Mouse (Mus musculus) intestine, embryonic 15.5 days (tissue): ENCODE data around the gene Pax6. TPM values are rescaled to one million over a fixed set of nuclear protein-coding genes. Genes with fewer than 3 reads are reported as not detected.

Experiments used
- ATAC-seq: fragments of 200-750 bp; cut with Nextera tagmentation; 2 replicates; pipeline ENCODE4 v1.8.0; 2017; ENCODE audit warnings: moderate TSS enrichment, moderate library complexity
- H3K27ac ChIP-seq: fragments of 300-500 bp; sonication (generic); 2 replicates; pipeline ENCODE4 v1.5.1; 2015; ENCODE audit warnings: mild to moderate bottlenecking, inconsistent platforms
- H3K27me3 ChIP-seq: fragments of 300-500 bp; sonication (generic); replicated peaks from 2 replicates; pipeline ENCODE4 v1.6.1; 2015; ENCODE audit warnings: inconsistent platforms
- H3K36me3 ChIP-seq: fragments of 300-500 bp; sonication (generic); 2 replicates; pipeline ENCODE4 v1.6.1; 2015; ENCODE audit warnings: inconsistent platforms
- H3K4me1 ChIP-seq: fragments of 300-500 bp; sonication (generic); replicated peaks from 2 replicates; pipeline ENCODE4 v1.6.1; 2015; ENCODE audit warnings: inconsistent platforms
- H3K4me2 ChIP-seq: fragments of 300-500 bp; sonication (generic); replicated peaks from 2 replicates; pipeline ENCODE4 v1.6.1; 2015; ENCODE audit warnings: mild to moderate bottlenecking, inconsistent platforms
- H3K4me3 ChIP-seq: fragments of 300-500 bp; sonication (generic); replicated peaks from 2 replicates; pipeline ENCODE4 v1.5.1; 2015; ENCODE audit warnings: inconsistent platforms
- H3K9ac ChIP-seq: fragments of 300-500 bp; sonication (generic); 2 replicates; pipeline ENCODE4 v1.6.1; 2015; ENCODE audit warnings: inconsistent platforms
- H3K9me3 ChIP-seq: fragments of 300-500 bp; sonication (generic); 2 replicates; pipeline ENCODE4 v1.6.1; 2016; ENCODE audit warnings: inconsistent platforms
- WGBS: fragments of 180-500 bp; shearing (Covaris S2); methylation state at CpG from one replicate; pipeline ENCODE4 v1.1.7; 2015; 5-methylcytosine and 5-hydroxymethylcytosine counted together
- polyA plus RNA-seq: library from polyadenylated mRNA; unstranded; fragments of >200 nt; fragmentation: Nextera tagmentation; extraction: Ambion mirVana; gene quantifications from 2 replicates; pipeline ENCODE4 v1.2.1, GENCODE M21; 2015

Gene Pax6
- polyA plus RNA-seq, 1 experiment from 2014 or later: 2.8 TPM

DNA sequence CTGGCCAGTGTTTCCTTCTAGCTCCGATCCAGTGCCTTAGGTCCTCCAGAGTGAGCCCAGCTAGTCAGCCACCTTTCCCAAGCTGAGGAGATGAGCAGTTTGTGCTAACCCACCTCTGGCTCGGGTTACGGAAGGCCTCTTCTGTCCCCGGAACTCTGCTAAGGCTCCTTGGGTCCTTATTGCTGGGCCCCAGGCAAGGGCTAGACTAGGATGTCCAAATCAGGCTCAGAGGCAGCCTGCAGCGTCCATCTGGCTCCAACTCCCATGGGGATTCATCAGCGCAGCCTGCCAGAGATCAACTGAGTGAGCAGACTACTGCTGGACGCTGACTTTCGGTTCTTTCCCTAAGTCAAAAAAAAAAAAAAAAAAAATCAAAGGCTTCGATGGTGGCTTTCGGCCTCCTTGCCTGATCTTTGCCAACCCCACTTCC, 4.9 kb downstream of the Pax6 start:
- Histone ChIP-seq H3K9me3 (no peaks in the 10 kb centered on the region), H3K4me1 (peaks cover 34% of the 10 kb centered on the region), H3K27ac (no peak overlapping the region), H3K4me3 (no peak overlapping the region), H3K4me2 (peak overlapping the region; percentile 22; the same call in 1 of the 2 replicates), H3K36me3 (no peaks in the 10 kb centered on the region), H3K27me3 (peaks cover 90% of the 10 kb centered on the region), H3K9ac (no peak overlapping the region)
- no peak for ATAC-seq
- 3% methylated on average over 10 of the region's 10 CpGs for WGBS

DNA sequence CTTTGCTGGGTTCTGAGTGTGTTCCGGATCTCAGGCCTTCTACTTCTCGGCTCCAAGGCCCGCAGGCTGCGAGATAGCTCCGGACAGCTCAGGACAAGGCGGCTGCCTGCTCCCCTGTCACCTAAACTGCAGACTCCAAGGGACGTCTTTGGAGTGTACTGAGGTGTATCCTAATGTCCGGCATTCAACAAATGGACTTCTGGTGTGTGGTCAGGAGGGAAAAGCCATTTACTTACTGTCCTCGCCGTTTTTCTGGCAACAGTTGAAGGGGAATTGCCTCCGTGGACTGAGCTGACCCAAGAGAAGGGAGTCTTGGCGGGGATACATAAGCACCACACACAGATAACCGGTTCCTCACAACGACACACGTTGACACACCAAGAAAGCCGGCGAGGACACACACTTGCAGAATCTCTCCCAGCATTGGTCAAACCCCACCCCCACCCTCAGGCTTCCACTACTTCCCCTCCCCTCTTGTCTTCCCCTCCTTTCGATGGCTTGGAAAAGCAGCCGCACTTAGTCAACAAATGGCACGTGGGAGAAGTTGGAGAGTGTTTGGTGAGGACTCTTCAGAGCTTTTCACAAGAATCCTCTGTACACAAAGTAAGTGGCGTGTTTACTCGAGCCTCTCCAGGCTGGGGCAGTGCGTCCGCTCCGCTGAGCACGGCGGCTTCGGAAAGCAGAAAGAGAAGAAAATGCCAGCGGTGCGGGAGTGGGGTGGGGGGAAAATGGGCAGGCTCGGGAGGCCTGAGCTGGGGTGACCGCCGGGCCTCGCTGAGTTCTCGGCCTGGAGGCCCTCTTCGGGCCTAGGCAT, 5.6 kb downstream of the Pax6 start:
- Histone ChIP-seq H3K27ac (no peak overlapping the region), H3K9me3 (no peaks in the 10 kb centered on the region), H3K4me3 (peak overlapping the region; percentile 24; the same call in 1 of the 2 replicates), H3K36me3 (no peaks in the 10 kb centered on the region), H3K9ac (no peak overlapping the region), H3K4me2 (peak overlapping the region; percentile 53), H3K27me3 (peaks cover 90% of the 10 kb centered on the region), H3K4me1 (peaks cover 32% of the 10 kb centered on the region)
- no peak for ATAC-seq
- WGBS: 1% methylated on average over 36 of the region's 36 CpGs

DNA sequence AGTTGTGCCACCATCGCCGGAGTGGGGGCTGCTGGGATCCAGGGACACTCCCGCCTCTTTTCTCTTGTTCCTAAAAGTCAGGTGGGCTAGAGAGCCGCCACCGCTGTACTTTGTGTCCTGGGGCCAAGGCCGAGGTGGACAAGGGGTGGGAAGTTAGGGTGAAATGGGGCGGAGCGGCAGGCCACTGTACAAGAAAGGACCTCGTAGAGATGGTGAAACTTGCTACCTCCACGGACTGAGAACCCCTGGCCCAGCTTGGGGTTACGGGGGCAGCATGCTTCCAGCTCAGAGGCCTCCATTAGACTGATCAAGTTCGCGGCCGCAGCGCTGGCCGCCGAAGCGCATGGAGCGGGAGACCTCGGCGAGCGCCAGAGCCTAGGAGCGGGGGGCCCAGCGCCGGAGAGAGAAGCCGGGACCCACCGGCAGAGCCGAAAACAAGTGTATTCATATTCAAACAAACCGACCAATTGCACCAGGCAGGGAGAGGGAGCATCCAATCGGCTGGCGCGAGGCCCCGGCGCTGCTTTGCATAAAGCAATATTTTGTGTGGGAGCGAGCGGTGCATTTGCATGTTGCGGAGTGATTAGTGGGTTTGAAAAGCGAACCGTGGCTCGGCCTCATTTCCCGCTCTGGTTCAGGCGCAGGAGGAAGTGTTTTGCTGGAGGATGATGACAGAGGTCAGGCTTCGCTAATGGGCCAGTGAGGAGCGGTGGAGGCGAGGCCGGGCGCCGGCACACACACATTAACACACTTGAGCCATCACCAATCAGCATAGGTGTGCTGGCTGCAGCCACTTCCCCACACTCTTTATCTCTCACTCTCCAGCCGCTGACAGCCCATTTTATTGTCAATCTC, 6.4 kb downstream of the Pax6 start:
- peak overlapping the region; percentile 53 for H3K4me2 ChIP-seq
- no peak overlapping the region for H3K9ac ChIP-seq
- no peak overlapping the region for H3K27ac ChIP-seq
- peak; percentile 54 for ATAC-seq
- H3K27me3 ChIP-seq: peaks cover 90% of the 10 kb centered on the region
- under 1% methylated on average over 49 of the region's 49 CpGs for WGBS
- H3K36me3 ChIP-seq: no peaks in the 10 kb centered on the region
- no peaks in the 10 kb centered on the region for H3K9me3 ChIP-seq
- H3K4me3 ChIP-seq: peak overlapping the region; percentile 24
- peaks cover 25% of the 10 kb centered on the region for H3K4me1 ChIP-seq

DNA sequence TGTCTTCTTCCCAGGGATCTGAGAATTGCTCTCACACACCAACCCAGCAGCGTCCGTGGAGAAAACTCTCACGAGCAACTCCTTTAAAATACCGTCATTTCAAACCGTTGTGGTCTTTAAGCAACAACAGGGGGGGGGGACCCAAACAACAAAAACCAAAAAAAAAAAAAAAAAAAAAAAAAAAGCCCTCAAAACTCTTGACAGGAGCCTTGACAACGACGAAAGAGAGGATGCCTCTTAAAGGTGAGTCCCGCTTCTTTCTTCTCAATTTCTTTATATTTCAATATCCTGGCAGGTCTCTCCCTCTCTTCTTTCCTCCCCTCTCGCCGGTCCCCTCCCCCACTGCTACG, 7.0 kb downstream of the Pax6 start:
- no peaks in the 10 kb centered on the region for H3K36me3 ChIP-seq
- H3K4me1 ChIP-seq: peaks cover 25% of the 10 kb centered on the region
- H3K27me3 ChIP-seq: peaks cover 90% of the 10 kb centered on the region
- no peak for ATAC-seq
- H3K4me2 ChIP-seq: peak overlapping the region; percentile 60
- under 1% methylated on average over 11 of the region's 11 CpGs for WGBS
- H3K4me3 ChIP-seq: peak overlapping the region; percentile 29
- H3K27ac ChIP-seq: no peak overlapping the region
- no peak overlapping the region for H3K9ac ChIP-seq
- H3K9me3 ChIP-seq: no peaks in the 10 kb centered on the region

DNA sequence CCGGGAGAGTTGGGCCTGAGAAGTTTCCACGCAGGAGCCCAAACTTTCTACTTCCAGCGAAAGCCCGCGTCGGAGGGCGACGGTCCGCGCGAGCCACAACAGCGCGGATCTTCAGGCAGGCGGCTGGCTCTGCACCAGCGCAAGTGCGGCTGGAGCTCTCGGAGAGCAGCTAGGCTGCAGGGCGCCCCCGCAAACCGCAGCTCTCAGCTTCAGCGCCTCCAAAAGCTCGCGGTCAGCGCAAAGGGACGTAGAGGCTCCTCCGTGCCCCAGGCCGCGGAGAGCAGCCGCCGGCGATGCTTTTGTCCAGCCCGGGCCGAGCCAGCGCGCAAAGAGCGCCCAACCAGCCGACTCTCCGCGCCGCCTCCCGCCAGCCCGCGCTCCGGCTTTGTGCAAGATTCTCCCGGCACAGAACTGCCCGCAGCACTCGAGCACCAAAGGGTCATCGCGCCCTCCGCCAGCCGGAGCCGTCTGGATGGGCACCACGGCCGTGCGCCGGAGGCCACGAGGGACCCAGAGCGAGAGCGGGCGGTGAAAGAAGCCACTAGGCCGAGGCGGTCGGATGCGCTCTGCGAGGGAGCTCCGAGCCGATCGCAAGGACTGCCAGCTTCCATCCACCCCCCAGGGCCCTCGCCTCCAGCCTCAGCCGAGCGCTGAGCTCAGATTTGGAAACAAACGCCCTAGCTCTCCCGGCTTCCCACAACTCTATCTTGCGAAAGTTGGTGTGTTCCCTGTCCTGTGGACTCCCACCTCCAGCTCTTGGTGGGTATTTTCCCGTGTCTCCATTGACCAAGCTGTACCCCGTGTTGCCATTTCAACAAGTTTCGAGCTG, 7.6 kb downstream of the Pax6 start:
- under 1% methylated on average over 77 of the region's 77 CpGs for WGBS
- peak; percentile 50 for ATAC-seq
- Histone ChIP-seq H3K4me1 (peaks cover 25% of the 10 kb centered on the region), H3K27me3 (peaks cover 91% of the 10 kb centered on the region), H3K4me2 (peak overlapping the region; percentile 60), H3K4me3 (peak overlapping the region; percentile 29), H3K9me3 (no peaks in the 10 kb centered on the region), H3K27ac (no peak overlapping the region), H3K36me3 (no peaks in the 10 kb centered on the region), H3K9ac (0 out of 2 replicates have a peak overlapping the region, but pooled peaks have one; percentile 21)

DNA sequence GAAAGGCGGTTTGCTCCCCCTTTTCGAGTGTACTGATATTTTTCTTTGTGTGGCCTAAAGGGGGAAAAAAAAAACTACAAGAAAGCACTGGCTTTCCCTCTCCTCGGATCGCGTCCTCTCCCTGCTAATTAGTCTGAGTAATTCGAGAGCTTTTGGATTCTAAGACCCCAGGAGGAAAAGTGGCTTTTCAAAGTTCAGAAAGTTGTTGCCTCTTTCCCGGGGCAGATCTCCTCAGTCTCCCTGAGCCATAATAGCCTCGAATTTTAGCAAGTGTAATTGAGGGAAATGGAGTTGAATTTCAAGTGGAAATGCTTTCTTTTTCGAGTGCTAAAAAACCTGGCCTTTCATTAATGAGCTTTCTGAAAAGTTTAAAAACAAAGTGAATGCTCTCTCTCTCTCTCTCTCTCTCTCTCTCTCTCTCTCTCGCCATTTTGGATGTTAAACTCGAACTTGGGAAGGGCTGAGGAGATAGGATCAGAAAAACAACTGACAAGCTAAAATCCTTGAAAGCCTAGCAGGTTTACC, 8.3 kb downstream of the Pax6 start:
- H3K36me3 ChIP-seq: no peaks in the 10 kb centered on the region
- peaks cover 92% of the 10 kb centered on the region for H3K27me3 ChIP-seq
- H3K27ac ChIP-seq: no peak overlapping the region
- no peak for ATAC-seq
- no peak overlapping the region for H3K9ac ChIP-seq
- peaks cover 25% of the 10 kb centered on the region for H3K4me1 ChIP-seq
- H3K4me2 ChIP-seq: no peak overlapping the region
- H3K4me3 ChIP-seq: no peak overlapping the region
- WGBS: under 1% methylated on average over 11 of the region's 11 CpGs
- no peaks in the 10 kb centered on the region for H3K9me3 ChIP-seq

DNA sequence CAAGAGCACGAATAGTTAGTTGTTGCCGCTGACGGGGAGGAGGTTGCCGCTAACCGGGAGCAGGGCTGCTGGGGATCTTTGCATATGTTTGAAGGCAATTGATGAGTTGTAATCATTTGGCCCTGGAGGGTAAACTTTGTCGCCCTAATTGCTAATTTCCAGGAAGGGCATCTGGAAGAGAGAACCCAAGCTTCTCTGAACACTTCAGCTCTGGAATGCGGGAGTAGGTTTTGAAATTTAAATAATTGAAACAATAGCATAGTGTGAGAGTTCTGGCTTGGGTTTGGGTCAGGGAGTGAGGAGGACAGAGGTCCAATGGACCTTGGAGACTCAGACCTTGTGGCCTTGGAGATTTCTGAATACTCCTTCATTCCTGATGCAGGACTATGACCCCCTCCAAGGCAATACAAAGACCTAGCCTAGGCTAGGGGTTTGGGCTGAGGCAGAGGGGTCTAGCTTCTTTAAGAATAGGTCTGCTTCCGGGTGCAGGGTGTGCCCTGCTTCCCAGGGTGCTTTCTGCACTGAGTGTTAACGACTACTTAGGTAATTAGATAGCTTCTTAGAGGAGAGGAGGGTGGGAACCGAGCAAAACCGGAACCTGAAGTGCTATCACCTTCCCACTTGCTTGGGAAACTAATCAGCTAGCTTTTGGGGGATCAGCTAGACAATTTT, 8.9 kb downstream of the Pax6 start:
- Histone ChIP-seq H3K9ac (no peak overlapping the region), H3K36me3 (no peaks in the 10 kb centered on the region), H3K9me3 (no peaks in the 10 kb centered on the region), H3K27me3 (peaks cover 92% of the 10 kb centered on the region), H3K4me1 (peaks cover 25% of the 10 kb centered on the region), H3K4me3 (no peak overlapping the region), H3K27ac (no peak overlapping the region), H3K4me2 (no peak overlapping the region)
- 2% methylated on average over 11 of the region's 11 CpGs for WGBS
- ATAC-seq: no peak

DNA sequence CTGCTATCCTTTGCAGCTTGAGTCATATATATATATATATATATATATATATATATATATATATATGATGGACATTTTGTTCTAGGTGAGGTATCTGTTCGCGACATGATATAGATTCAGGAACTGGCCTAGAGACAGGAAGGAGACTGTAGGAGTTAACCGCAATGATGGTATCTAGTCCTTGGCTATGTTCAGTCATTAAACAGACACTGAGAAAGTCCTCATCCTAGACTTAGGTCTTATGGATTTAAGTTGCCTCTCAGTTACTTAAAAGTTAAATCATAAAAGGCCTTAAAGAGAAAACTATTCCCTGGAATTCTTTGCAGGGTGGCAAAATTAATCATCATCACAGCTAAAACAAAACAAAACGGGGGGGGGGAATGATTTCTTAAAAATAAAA, 9.6 kb downstream of the Pax6 start:
- Histone ChIP-seq H3K27ac (no peak overlapping the region), H3K4me2 (no peak overlapping the region), H3K9me3 (no peaks in the 10 kb centered on the region), H3K27me3 (peaks cover 92% of the 10 kb centered on the region), H3K4me3 (no peak overlapping the region), H3K9ac (no peak overlapping the region), H3K36me3 (no peaks in the 10 kb centered on the region), H3K4me1 (peaks cover 25% of the 10 kb centered on the region)
- WGBS: 5% methylated on average over 4 of the region's 4 CpGs
- no peak for ATAC-seq

DNA sequence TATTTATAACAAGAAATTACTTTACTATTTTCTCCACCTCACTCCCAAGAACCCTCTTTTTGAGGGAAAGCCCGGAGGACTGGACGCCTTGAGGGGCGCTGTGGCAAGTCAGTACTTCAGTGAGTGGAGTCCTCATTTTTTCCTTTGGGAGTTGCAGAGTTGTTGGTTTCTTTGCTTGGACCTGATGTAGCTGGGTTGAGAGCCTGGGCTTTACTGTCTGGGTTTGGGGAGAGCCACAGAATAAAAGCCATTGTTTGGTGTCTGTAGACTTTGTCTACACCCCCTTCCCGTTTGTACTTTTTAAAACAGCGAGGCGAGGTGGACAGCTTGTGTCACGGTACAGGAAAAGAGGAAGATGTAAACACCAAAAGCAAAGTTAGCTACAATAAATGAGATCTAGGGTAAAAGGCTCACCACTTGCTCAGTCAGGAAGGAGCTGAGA, 10.2 kb downstream of the Pax6 start:
- Histone ChIP-seq H3K36me3 (no peaks in the 10 kb centered on the region), H3K9me3 (no peaks in the 10 kb centered on the region), H3K27ac (no peak overlapping the region), H3K9ac (no peak overlapping the region), H3K4me3 (no peak overlapping the region), H3K4me2 (no peak overlapping the region), H3K27me3 (peaks cover 89% of the 10 kb centered on the region), H3K4me1 (peaks cover 23% of the 10 kb centered on the region)
- WGBS: 2% methylated on average over 7 of the region's 7 CpGs
- ATAC-seq: no peak

DNA sequence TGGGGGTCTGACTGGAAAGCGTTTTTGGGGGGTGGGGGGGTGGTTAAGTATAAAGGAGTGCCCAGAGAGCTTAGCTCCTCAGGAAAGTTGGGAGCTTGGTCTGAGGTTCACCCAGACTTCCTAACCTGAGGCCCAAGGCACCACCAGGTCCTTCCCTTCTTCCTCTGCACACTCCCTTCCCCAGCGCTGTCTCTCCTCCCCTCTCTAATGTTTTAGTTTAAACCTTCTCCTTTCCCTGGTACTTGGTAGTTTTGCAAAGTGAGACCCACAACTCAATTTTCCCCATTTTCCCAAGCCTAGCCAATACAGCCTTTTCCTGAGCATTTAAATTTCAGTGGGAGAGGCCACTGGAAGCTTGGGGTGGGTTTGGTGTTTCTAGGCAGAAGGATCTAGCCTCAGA, 10.6 kb downstream of the Pax6 start:
- 0% methylated on average over 2 of the region's 2 CpGs for WGBS
- peaks cover 84% of the 10 kb centered on the region for H3K27me3 ChIP-seq
- ATAC-seq: no peak
- peaks cover 19% of the 10 kb centered on the region for H3K4me1 ChIP-seq
- H3K36me3 ChIP-seq: no peaks in the 10 kb centered on the region
- H3K9me3 ChIP-seq: no peaks in the 10 kb centered on the region
- no peak overlapping the region for H3K4me3 ChIP-seq
- H3K27ac ChIP-seq: no peak overlapping the region
- no peak overlapping the region for H3K9ac ChIP-seq
- H3K4me2 ChIP-seq: no peak overlapping the region

DNA sequence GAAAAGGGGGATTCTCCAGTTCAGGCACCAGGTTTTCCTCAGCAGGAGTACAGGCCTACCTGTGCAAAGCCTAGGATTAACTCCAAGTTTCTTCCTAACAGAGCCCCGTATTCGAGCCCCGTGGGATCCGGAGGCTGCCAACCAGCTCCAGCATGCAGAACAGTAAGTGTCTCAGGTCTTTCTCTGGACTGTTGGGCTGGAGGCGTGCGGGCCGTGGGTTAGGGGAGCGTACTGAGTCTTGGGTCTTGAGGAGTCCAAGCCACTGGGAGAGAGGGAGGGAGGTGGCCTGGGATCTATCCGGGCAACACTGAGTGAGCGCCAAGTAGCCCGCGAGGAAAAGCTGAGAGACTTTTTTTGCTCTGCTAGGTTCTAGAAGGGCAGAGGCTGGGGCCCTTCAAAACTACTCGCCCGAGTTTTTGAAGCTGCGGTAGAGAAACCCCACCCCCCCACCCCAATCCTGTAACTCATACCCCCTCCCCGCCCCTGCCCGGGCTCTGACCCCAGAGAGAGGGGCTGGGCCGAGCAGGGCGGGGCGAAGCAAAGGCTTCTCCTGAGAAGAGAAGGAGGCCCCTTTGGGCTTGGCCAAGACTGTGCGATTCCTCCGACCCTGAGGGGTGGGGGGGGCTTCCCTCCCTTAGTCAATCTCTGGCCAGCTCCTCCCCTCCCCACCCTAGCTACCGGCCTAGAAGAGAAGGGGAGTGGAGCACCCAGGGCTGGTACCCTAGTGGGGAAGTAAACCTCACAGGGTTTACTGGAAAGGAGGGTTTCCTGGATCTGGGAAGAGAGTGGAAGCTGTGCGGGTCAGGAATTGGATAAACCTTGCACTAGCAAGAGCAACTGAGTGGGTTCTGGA, 11.7 kb downstream of the Pax6 start:
- Histone ChIP-seq H3K4me1 (peaks cover 8% of the 10 kb centered on the region), H3K9me3 (no peaks in the 10 kb centered on the region), H3K4me2 (no peak overlapping the region), H3K36me3 (no peaks in the 10 kb centered on the region), H3K9ac (no peak overlapping the region), H3K27ac (no peak overlapping the region), H3K4me3 (no peak overlapping the region), H3K27me3 (peaks cover 82% of the 10 kb centered on the region)
- ATAC-seq: peak; percentile 22; the same call in 1 of the 2 replicates
- 1% methylated on average over 22 of the region's 24 CpGs for WGBS
